8 mouse cellular contexts compared by ENCODE assay signal in genomic region chr12:113103846-113104451, GRCm38 (mm10). TPM values are rescaled to one million over a fixed set of nuclear protein-coding genes. Genes with fewer than 3 reads are reported as not detected.
DNase-seq lines count a peak whose midpoint lies in the region; ATAC-seq and TF ChIP-seq lines count a peak whose summit lies in the region.

No protein-coding gene starts in this region.

- peaks cover 14% of the 10 kb centered on the region for H3K4me1 ChIP-seq in kidney, postnatal 0 days (replicated peaks; ENCODE audit: insufficient read depth, low read length)
- H3K4me1 ChIP-seq in limb, embryonic 10.5 days: peaks cover 31% of the 10 kb centered on the region

- H3K4me2 ChIP-seq in kidney, postnatal 0 days (ENCODE audit: low read length): no peak overlapping the region

- peak; percentile 54 for TF ChIP-seq CTCF in kidney, postnatal 0 days (IDR thresholded peaks at IDR 0.05; ENCODE audit: low read depth)

- H3K9ac ChIP-seq in kidney, postnatal 0 days (ENCODE audit: low read depth, low read length): no peak overlapping the region

- H3K9me3 ChIP-seq in kidney, postnatal 0 days (replicated peaks; ENCODE audit: low read length): no peaks in the 10 kb centered on the region
- H3K9me3 ChIP-seq in limb, embryonic 10.5 days (replicated peaks): no peaks in the 10 kb centered on the region

- H3K4me3 ChIP-seq in kidney, postnatal 0 days (replicated peaks; ENCODE audit: low read depth, low read length): no peak overlapping the region
- no peak overlapping the region for H3K4me3 ChIP-seq in limb, embryonic 10.5 days

- no peaks in the 10 kb centered on the region for H3K36me3 ChIP-seq in kidney, postnatal 0 days (ENCODE audit: insufficient read depth, low read length)
- peaks cover 88% of the 10 kb centered on the region for H3K36me3 ChIP-seq in limb, embryonic 10.5 days

- no peaks in the 10 kb centered on the region for H3K27me3 ChIP-seq in kidney, postnatal 0 days (ENCODE audit: insufficient read depth, low read length)
- H3K27me3 ChIP-seq in limb, embryonic 10.5 days (ENCODE audit: low read depth, poor library complexity, severe bottlenecking): no peaks in the 10 kb centered on the region

- peak; percentile 19; the same call in 1 of the 2 replicates for ATAC-seq in kidney, postnatal 0 days (replicated peaks; ENCODE audit: low FRiP score, low read depth)
- no peak for ATAC-seq in megakaryocyte, adult 5-6 weeks (ENCODE audit: poor library complexity, severe bottlenecking)

- no peak overlapping the region for H3K27ac ChIP-seq in kidney, postnatal 0 days
- H3K27ac ChIP-seq in limb, embryonic 10.5 days: no peak overlapping the region

- WGBS in kidney, postnatal 0 days: 76% methylated on average over 8 of the region's 8 CpGs
- WGBS in limb, embryonic 10.5 days: 85% methylated on average over 8 of the region's 8 CpGs

- DNase-seq in heart, adult 11 months: peak; percentile 91
- DNase-seq in heart, adult 8-10 months (ENCODE audit: low spot score): no peak
- DNase-seq in thymus, postnatal 4 days: peak; percentile 50
- DNase-seq in thymus, postnatal 0 days (ENCODE audit: low spot score): no peak
- DNase-seq in kidney, postnatal 0 days (ENCODE audit: low spot score): peak; percentile 36
- DNase-seq in limb, embryonic 10.5 days (ENCODE audit: low spot score): no peak
- no peak for DNase-seq in ovary, postnatal 10 days (ENCODE audit: low spot score)

RNA-seq across cellular contexts. Expression of gene Mta1, which starts 5.9 kb away (rescaled TPM):
- total RNA-seq in heart, adult 8-10 months (2022): 10 to 100 TPM; 45.0 to 47.2 (median 46.1) TPM
- 11.7 and 13.6 TPM in 2 replicates for polyA plus RNA-seq in thymus, postnatal 0 days (2015; fragmentation: Nextera tagmentation; extraction: Ambion mirVana)
- 11.5 and 13.2 TPM in 2 replicates for polyA plus RNA-seq in kidney, postnatal 0 days (2015; fragmentation: Nextera tagmentation; extraction: Ambion mirVana)
- 22.9 and 25.9 TPM in 2 replicates for polyA plus RNA-seq in limb, embryonic 10.5 days (2016; fragmentation: Nextera tagmentation; extraction: Ambion mirVana)
- total RNA-seq in megakaryocyte, adult 5-6 weeks (2015): 32.0 and 35.5 TPM in 2 replicates
- total RNA-seq in megakaryocyte, adult 5-6 weeks (2017): 14.5 and 21.4 TPM in 2 replicates

RNA-seq across cellular contexts. Expression of gene Tex22, which starts 29.6 kb away (rescaled TPM):
- total RNA-seq in heart, adult 8-10 months (2022): not detected
- polyA plus RNA-seq in thymus, postnatal 0 days (2015; fragmentation: Nextera tagmentation; extraction: Ambion mirVana): not detected in 2 replicates
- polyA plus RNA-seq in kidney, postnatal 0 days (2015; fragmentation: Nextera tagmentation; extraction: Ambion mirVana): not detected in 2 replicates
- 0.18 and 0.21 TPM in 2 replicates for polyA plus RNA-seq in limb, embryonic 10.5 days (2016; fragmentation: Nextera tagmentation; extraction: Ambion mirVana)
- total RNA-seq in megakaryocyte, adult 5-6 weeks (2015): 0.25 TPM in 1 of 2 replicates, not detected in the other
- total RNA-seq in megakaryocyte, adult 5-6 weeks (2017): 0.88 TPM in 1 of 2 replicates, not detected in the other

RNA-seq across cellular contexts. Expression of gene Crip2, which starts 36.1 kb away (rescaled TPM):
- 1,000 to 10,000 TPM; 1,612 to 1,913 (median 1,690) TPM for total RNA-seq in heart, adult 8-10 months (2022)
- polyA plus RNA-seq in thymus, postnatal 0 days (2015; fragmentation: Nextera tagmentation; extraction: Ambion mirVana): 113 and 122 TPM in 2 replicates
- 227 and 239 TPM in 2 replicates for polyA plus RNA-seq in kidney, postnatal 0 days (2015; fragmentation: Nextera tagmentation; extraction: Ambion mirVana)
- 58.8 and 63.8 TPM in 2 replicates for polyA plus RNA-seq in limb, embryonic 10.5 days (2016; fragmentation: Nextera tagmentation; extraction: Ambion mirVana)
- total RNA-seq in megakaryocyte, adult 5-6 weeks (2015): 0.38 and 2.0 TPM in 2 replicates
- total RNA-seq in megakaryocyte, adult 5-6 weeks (2017): 2.1 TPM in 1 of 2 replicates, not detected in the other

RNA-seq across cellular contexts. Expression of gene Crip1, which starts 42.2 kb away (rescaled TPM):
- 100 to 1,000 TPM; 154 to 215 (median 169) TPM for total RNA-seq in heart, adult 8-10 months (2022)
- 2,725 and 3,094 TPM in 2 replicates for polyA plus RNA-seq in thymus, postnatal 0 days (2015; fragmentation: Nextera tagmentation; extraction: Ambion mirVana)
- polyA plus RNA-seq in kidney, postnatal 0 days (2015; fragmentation: Nextera tagmentation; extraction: Ambion mirVana): 350 and 357 TPM in 2 replicates
- 48.7 and 61.0 TPM in 2 replicates for polyA plus RNA-seq in limb, embryonic 10.5 days (2016; fragmentation: Nextera tagmentation; extraction: Ambion mirVana)
- total RNA-seq in megakaryocyte, adult 5-6 weeks (2015): 2,464 and 2,556 TPM in 2 replicates
- 1,998 and 2,176 TPM in 2 replicates for total RNA-seq in megakaryocyte, adult 5-6 weeks (2017)

RNA-seq across cellular contexts. Expression of gene Tedc1, which starts 52.3 kb away (rescaled TPM):
- under 1 TPM; 0.12 to 0.49 (median 0.33) TPM for total RNA-seq in heart, adult 8-10 months (2022)
- polyA plus RNA-seq in thymus, postnatal 0 days (2015; fragmentation: Nextera tagmentation; extraction: Ambion mirVana): 49.4 and 71.1 TPM in 2 replicates
- polyA plus RNA-seq in kidney, postnatal 0 days (2015; fragmentation: Nextera tagmentation; extraction: Ambion mirVana): 14.8 and 16.7 TPM in 2 replicates
- polyA plus RNA-seq in limb, embryonic 10.5 days (2016; fragmentation: Nextera tagmentation; extraction: Ambion mirVana): 49.4 and 60.2 TPM in 2 replicates
- total RNA-seq in megakaryocyte, adult 5-6 weeks (2015): 3.6 and 3.7 TPM in 2 replicates
- 12.3 and 13.0 TPM in 2 replicates for total RNA-seq in megakaryocyte, adult 5-6 weeks (2017)

Comparison
In these comparisons a context has a peak if more than half of its experiments do, and no peak if none do; other contexts are left out.
1. DNase-seq: peak in heart, adult 11 months (single experiment), thymus, postnatal 4 days (single experiment) and kidney, postnatal 0 days (single experiment); none in heart, adult 8-10 months (single experiment), thymus, postnatal 0 days (single experiment), limb, embryonic 10.5 days (single experiment) and ovary, postnatal 10 days (single experiment).